In genomic region chr1:143912586-143912985, GRCm38 (mm10) we compare ENCODE assay signal across 26 mouse cellular contexts.
"Had no signal": no experiment of that assay in that cellular context is flagged by ENCODE, and none has a peak within 500 bp of the region (broad histone marks: within the 10 kb centered on the region; RNA-seq: fewer than 3 reads in every experiment).

No protein-coding gene starts in this region.

- H3K4me2 ChIP-seq: heart, embryonic 11.5 days; heart, embryonic 13.5 days; heart, embryonic 15.5 days; hindbrain, embryonic 13.5 days; hindbrain, embryonic 15.5 days; kidney, embryonic 15.5 days; limb, embryonic 13.5 days; limb, embryonic 15.5 days; liver, embryonic 12.5 days had no signal

- H3K4me3 ChIP-seq: heart, adult 2 months; heart, embryonic 13.5 days; heart, embryonic 15.5 days; hindbrain, embryonic 13.5 days; hindbrain, embryonic 15.5 days; kidney, embryonic 15.5 days; limb, embryonic 13.5 days; limb, embryonic 15.5 days; liver, embryonic 12.5 days had no signal

- ATAC-seq: hindbrain, postnatal 0 days; intestine, embryonic 16.5 days; liver, embryonic 12.5 days had no signal

- H3K4me1 ChIP-seq: heart, embryonic 13.5 days; heart, embryonic 15.5 days; hindbrain, embryonic 15.5 days; limb, embryonic 15.5 days had no signal

- H3K27me3 ChIP-seq: heart, embryonic 13.5 days; heart, embryonic 15.5 days; hindbrain, embryonic 15.5 days; kidney, embryonic 15.5 days; limb, embryonic 13.5 days; limb, embryonic 15.5 days; liver, embryonic 12.5 days had no signal

- H3K9ac ChIP-seq: heart, embryonic 13.5 days; heart, embryonic 15.5 days; hindbrain, embryonic 13.5 days; hindbrain, embryonic 15.5 days; kidney, embryonic 15.5 days; limb, embryonic 13.5 days; limb, embryonic 15.5 days; liver, embryonic 12.5 days; liver, embryonic 14.5 days had no signal

- H3K27ac ChIP-seq: heart, adult 2 months; heart, embryonic 13.5 days; heart, embryonic 15.5 days; hindbrain, embryonic 13.5 days; hindbrain, embryonic 15.5 days; hindbrain, postnatal 0 days; kidney, embryonic 15.5 days; kidney, postnatal 0 days; limb, embryonic 13.5 days; limb, embryonic 15.5 days; liver, embryonic 12.5 days; liver, embryonic 14.5 days had no signal

- H3K9me3 ChIP-seq: heart, embryonic 13.5 days; heart, embryonic 15.5 days; hindbrain, embryonic 13.5 days; hindbrain, embryonic 15.5 days; kidney, embryonic 15.5 days; limb, embryonic 13.5 days; limb, embryonic 15.5 days; liver, embryonic 12.5 days had no signal

- H3K36me3 ChIP-seq: heart, embryonic 13.5 days; heart, embryonic 15.5 days; hindbrain, embryonic 13.5 days; hindbrain, embryonic 15.5 days; kidney, embryonic 15.5 days; limb, embryonic 13.5 days; limb, embryonic 15.5 days; liver, embryonic 12.5 days had no signal

- DNase-seq: gastrocnemius, postnatal 14 days; heart, adult 11 months; heart, adult 2 months; heart, postnatal 14 days; heart, postnatal 36 days; kidney, adult 11 months; kidney, adult 2 months; kidney, adult 9 months; kidney, postnatal 14 days; kidney, postnatal 36 days; layer of hippocampus, adult 9-11 months; layer of hippocampus, postnatal 36 days; left cerebral cortex, postnatal 4 days had no signal
